Mouse (Mus musculus) heart, embryonic 10.5 days (tissue): ENCODE measurements around the gene Cisd3. TPM values are rescaled to one million over a fixed set of nuclear protein-coding genes. Genes with fewer than 3 reads are reported as not detected.
A peak's percentile ranks its signal among the peaks of the same experiment; 100 is the strongest.

Source experiments
- DNase-seq: peaks from one replicate; pipeline ENCODE4 v3.0.0-alpha.2; 2017; ENCODE audit warnings: low spot score
- H3K27ac ChIP-seq: fragments of 300-500 bp; sonication (generic); 2 replicates; pipeline ENCODE4 v1.5.1; 2016; ENCODE audit warnings: mild to moderate bottlenecking
- H3K27me3 ChIP-seq: fragments of 300-500 bp; sonication (generic); 2 replicates; pipeline ENCODE4 v1.6.1; 2016; ENCODE audit warnings: mild to moderate bottlenecking; ENCODE audit not compliant: poor library complexity, insufficient read depth, severe bottlenecking
- H3K36me3 ChIP-seq: fragments of 300-500 bp; sonication (generic); 2 replicates; pipeline ENCODE4 v1.6.1; 2016; ENCODE audit warnings: mild to moderate bottlenecking, moderate library complexity
- H3K4me1 ChIP-seq: fragments of 300-500 bp; sonication (generic); 2 replicates; pipeline ENCODE4 v1.6.1; 2016; ENCODE audit warnings: mild to moderate bottlenecking
- H3K4me3 ChIP-seq: fragments of 300-500 bp; sonication (generic); 2 replicates; pipeline ENCODE4 v1.5.1; 2016; ENCODE audit warnings: mild to moderate bottlenecking, moderate library complexity
- H3K9me3 ChIP-seq: fragments of 300-500 bp; sonication (generic); 2 replicates; pipeline ENCODE4 v1.6.1; 2016; ENCODE audit warnings: mild to moderate bottlenecking, moderate library complexity
- WGBS: fragments of 180-500 bp; shearing (Covaris S2); methylation state at CpG from one replicate; pipeline ENCODE4 v1.1.7; 2016; 5-methylcytosine and 5-hydroxymethylcytosine counted together
- polyA plus RNA-seq: library from polyadenylated mRNA; unstranded; fragments of >200 nt; fragmentation: Nextera tagmentation; extraction: Ambion mirVana; gene quantifications from 2 replicates; pipeline ENCODE4 v1.2.1, GENCODE M21; 2016

The Cisd3 gene
- polyA plus RNA-seq, 1 experiment from 2014 or later: 49.8 TPM

DNA sequence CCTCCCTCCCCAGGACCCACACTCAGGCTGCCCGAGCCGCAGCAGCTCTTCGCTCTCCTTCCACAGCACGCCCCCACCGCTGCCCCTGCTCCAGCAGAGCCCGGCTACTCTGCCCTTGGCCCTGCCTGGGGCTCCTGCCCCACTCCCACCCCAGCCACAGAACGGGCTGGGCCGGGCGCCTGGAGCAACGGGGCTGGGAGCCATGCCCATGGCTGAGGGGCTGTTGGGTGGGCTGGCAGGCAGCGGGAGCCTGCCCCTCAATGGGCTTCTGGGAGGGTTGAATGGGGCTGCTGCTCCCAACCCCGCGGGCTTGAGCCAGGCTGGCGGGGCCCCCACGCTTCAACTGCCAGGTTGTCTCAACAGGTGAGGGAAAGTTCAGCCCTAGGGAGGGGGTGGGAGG, 7.3 kb upstream of the Cisd3 start:
- no peaks in the 10 kb centered on the region for H3K27me3 ChIP-seq
- H3K27ac ChIP-seq: peak overlapping the region; percentile 22; the same call in 1 of the 2 replicates
- H3K9me3 ChIP-seq: no peaks in the 10 kb centered on the region
- H3K4me3 ChIP-seq: no peak overlapping the region
- 79% methylated on average over 13 of the region's 15 CpGs for WGBS
- peaks cover 90% of the 10 kb centered on the region for H3K36me3 ChIP-seq
- no peak for DNase-seq
- peaks cover 40% of the 10 kb centered on the region for H3K4me1 ChIP-seq

DNA sequence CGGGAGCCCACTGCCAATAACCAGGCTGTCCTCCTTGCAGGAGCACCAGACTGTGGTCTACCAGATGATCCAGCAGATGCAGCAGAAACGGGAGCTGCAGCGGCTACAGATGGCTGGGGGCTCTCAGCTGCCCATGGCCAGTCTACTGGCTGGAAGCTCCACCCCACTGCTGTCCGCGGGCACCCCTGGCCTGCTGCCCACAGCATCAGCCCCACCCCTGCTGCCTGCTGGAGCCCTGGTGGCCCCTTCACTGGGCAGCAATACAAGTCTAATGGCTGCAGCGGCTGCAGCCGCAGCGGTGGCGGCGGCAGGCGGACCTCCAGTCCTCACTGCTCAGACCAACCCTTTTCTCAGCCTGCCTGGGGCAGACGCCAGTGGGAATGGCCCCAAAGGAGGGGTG, 5.2 kb upstream of the Cisd3 start:
- Histone ChIP-seq H3K27ac (no peak overlapping the region; the same call in 1 of the 2 replicates), H3K36me3 (peaks cover 77% of the 10 kb centered on the region), H3K4me1 (peaks cover 61% of the 10 kb centered on the region), H3K27me3 (no peaks in the 10 kb centered on the region), H3K4me3 (no peak overlapping the region), H3K9me3 (no peaks in the 10 kb centered on the region)
- WGBS: 90% methylated on average over 12 of the region's 12 CpGs
- DNase-seq: no peak

DNA sequence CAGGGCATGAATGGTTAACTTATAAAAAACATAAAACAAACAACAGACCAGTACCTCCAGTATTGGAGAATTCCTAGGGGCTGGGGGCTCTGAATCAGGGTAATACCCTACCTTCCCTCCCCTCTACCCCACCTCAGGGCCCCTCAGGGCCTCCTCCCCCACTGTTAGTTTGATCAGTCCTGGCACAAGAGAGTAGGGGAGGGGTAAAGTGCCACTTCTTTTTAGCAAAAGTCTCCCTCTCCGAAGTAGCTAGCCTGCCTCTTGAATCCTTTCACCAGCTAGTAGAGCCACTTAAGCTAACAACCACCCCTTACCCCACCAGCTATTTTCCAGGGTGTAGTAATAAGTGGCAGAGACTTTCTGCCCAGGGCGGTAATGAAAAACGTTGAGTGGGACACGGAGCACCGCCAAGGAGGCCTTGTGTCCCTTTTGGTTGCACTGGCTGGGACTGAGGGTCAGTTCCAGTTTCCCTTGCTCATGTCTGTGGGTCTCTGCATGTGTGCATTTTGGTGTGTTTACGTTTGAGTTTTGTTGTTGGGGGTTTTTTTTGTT, 3.0 kb upstream of the Cisd3 start:
- WGBS: 69% methylated on average over 6 of the region's 6 CpGs
- no peak overlapping the region for H3K4me3 ChIP-seq
- no peak overlapping the region for H3K27ac ChIP-seq
- H3K4me1 ChIP-seq: peaks cover 62% of the 10 kb centered on the region
- peaks cover 57% of the 10 kb centered on the region for H3K36me3 ChIP-seq
- DNase-seq: no peak
- no peaks in the 10 kb centered on the region for H3K9me3 ChIP-seq
- no peaks in the 10 kb centered on the region for H3K27me3 ChIP-seq

DNA sequence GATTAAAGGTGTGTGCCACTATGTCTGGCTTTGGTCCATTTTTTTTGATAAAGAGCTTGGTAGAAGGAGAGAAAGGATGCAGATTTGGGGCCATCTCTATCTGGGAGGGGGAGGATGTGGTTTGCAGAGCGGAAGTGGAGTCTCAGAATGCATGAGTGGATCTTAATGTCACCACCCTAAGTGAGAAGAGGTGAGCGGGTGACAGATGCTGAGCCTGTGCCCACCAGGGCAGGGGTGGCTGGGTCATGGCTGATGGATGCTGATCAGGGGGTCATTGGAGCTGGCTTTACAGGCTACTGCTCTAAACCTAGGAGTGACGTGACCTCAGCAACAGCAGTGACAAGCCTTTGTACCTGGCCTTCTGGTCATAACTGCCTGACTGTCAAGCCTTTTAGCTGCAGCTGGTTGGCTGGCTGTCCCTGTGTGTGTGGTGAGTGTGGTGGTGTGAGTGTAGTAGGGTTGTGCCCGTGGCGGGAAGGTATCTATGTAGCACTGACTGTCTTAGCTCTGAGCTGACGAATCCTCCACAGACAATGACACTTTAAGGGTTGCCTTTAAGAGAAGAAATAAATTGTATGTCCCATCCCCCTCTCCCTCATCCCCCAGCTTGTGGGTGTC, 1.5 kb upstream of the Cisd3 start:
- 82% methylated on average over 6 of the region's 6 CpGs for WGBS
- Histone ChIP-seq H3K27ac (peak overlapping the region; percentile 66; the same call in 1 of the 2 replicates), H3K4me3 (no peak overlapping the region), H3K27me3 (no peaks in the 10 kb centered on the region), H3K4me1 (peaks cover 48% of the 10 kb centered on the region), H3K9me3 (no peaks in the 10 kb centered on the region), H3K36me3 (peaks cover 54% of the 10 kb centered on the region)
- DNase-seq: no peak

DNA sequence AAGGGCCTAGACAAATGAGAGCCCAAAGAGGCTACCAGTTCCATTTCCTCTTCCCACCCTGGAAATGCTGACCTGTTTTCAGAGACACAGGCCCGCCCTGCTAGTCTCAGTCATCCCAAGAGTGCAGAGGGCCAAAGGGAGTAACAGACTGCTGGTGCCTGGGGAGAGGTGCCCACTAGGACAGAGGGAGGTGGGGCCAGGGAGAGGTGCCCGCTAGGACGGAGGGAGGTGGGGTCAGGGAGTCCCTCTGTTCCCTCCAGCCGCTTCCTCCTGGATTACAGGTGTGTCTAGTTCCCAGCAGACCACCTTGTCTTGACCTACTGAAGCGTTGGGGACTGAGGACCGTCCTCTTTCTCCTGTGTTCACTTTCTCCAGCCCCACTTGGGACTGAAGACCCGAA, 860 bp upstream of the Cisd3 start:
- peaks cover 48% of the 10 kb centered on the region for H3K4me1 ChIP-seq
- 41% methylated on average over 7 of the region's 7 CpGs for WGBS
- H3K27ac ChIP-seq: peak overlapping the region; percentile 66
- H3K4me3 ChIP-seq: peak overlapping the region; percentile 59; the same call in 1 of the 2 replicates
- H3K27me3 ChIP-seq: no peaks in the 10 kb centered on the region
- DNase-seq: no peak
- peaks cover 54% of the 10 kb centered on the region for H3K36me3 ChIP-seq
- H3K9me3 ChIP-seq: no peaks in the 10 kb centered on the region

DNA sequence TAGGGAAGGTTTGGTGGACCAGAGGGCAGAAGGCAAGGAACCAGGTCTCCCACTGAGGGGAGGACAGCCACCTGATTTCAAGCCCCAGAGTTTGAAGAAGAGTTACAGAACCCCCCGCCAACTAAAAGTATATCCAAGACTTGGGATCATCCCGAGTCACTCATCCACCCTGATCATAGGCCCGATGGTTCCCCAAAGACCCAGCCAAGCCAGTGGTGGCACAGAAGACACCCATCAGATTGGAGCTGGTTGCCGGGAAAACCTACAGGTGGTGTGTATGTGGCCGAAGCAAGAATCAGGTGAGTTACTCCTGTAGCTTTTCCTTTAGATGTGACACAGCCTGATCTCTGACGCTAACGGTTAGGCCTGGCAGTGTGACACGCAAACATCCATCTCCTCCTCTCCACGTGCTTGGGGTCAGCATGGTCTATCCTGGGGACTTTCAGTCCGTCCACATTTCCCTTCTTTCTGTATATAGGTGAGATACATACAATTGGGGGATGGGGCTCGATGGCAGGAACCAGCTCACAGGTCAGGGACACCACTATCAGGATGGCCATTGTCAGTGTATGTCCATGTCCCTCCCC, 789 bp downstream of the Cisd3 start:
- WGBS: 66% methylated on average over 11 of the region's 11 CpGs
- DNase-seq: no peak
- peaks cover 43% of the 10 kb centered on the region for H3K4me1 ChIP-seq
- no peaks in the 10 kb centered on the region for H3K27me3 ChIP-seq
- H3K4me3 ChIP-seq: peak overlapping the region; percentile 59
- no peaks in the 10 kb centered on the region for H3K9me3 ChIP-seq
- H3K36me3 ChIP-seq: peaks cover 56% of the 10 kb centered on the region
- H3K27ac ChIP-seq: peak overlapping the region; percentile 78

DNA sequence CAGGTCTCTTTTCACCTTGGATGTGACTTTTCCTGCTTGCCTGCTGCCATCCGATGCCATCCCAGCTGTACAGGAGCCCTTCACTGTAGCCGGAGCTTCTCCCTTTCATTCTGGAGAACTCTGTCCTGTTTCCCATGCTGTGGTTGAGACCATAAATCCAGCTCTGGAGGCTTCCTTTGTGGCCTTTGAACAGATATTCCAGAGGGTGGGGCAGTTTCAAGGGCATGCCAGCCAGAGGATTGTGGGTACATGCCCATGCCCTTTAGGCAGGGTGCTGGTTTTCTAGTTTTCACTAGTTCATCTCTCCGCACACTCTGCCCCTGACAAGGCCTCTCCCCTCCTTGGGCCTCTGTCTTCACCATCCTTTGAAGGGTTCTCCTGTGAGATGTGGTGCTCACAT, 1.4 kb downstream of the Cisd3 start:
- WGBS: 89% methylated on average over 3 of the region's 3 CpGs
- no peak for DNase-seq
- Histone ChIP-seq H3K9me3 (no peaks in the 10 kb centered on the region), H3K27me3 (no peaks in the 10 kb centered on the region), H3K27ac (no peak overlapping the region), H3K4me1 (peaks cover 40% of the 10 kb centered on the region), H3K36me3 (peaks cover 56% of the 10 kb centered on the region), H3K4me3 (peak overlapping the region; percentile 59; the same call in 1 of the 2 replicates)

DNA sequence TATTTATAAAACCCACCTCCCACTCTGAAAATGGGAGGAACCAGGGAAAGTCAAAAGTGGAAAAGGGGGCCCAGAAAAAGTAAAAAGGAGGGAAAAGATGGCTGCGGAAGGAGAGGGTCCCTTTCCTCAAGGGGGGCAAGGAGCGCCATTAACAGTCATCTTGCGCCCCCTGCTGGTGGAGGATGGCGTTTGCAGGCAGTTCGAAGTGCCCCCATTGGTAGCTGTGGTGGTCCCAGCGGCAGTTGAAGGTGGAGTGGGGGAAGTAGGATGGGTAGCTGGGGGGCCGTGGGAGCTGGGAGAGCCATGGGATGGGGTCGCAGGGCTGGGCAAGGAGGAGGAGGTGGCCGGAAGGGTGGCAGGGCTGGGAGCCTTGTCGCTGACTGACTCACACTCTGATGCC, 4.2 kb downstream of the Cisd3 start:
- Histone ChIP-seq H3K36me3 (peaks cover 55% of the 10 kb centered on the region), H3K27ac (no peak overlapping the region), H3K9me3 (no peaks in the 10 kb centered on the region), H3K4me1 (peaks cover 31% of the 10 kb centered on the region), H3K4me3 (no peak overlapping the region), H3K27me3 (no peaks in the 10 kb centered on the region)
- 33% methylated on average over 10 of the region's 10 CpGs for WGBS
- no peak for DNase-seq

DNA sequence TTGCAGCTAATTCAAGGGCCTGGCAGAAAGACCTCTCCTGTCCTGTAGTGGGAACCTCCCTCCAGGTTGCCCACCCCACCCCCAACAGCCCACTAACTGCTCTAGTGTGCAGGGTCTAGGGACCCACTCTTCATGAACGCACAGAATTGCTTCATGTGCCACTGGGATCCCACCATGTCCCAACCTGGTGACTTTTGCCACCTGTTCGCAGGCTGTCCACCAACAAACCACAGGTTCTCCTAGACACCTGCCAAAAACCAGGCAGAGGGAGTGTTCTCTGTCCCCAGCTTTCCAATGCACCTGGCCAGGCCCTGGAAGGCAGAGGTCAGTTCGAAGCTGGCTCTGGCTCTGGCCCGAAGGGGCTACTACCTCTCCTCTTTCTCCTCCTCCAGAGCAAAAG, 8.8 kb downstream of the Cisd3 start:
- Histone ChIP-seq H3K9me3 (no peaks in the 10 kb centered on the region), H3K4me3 (no peak overlapping the region), H3K36me3 (peaks cover 46% of the 10 kb centered on the region)

DNA sequence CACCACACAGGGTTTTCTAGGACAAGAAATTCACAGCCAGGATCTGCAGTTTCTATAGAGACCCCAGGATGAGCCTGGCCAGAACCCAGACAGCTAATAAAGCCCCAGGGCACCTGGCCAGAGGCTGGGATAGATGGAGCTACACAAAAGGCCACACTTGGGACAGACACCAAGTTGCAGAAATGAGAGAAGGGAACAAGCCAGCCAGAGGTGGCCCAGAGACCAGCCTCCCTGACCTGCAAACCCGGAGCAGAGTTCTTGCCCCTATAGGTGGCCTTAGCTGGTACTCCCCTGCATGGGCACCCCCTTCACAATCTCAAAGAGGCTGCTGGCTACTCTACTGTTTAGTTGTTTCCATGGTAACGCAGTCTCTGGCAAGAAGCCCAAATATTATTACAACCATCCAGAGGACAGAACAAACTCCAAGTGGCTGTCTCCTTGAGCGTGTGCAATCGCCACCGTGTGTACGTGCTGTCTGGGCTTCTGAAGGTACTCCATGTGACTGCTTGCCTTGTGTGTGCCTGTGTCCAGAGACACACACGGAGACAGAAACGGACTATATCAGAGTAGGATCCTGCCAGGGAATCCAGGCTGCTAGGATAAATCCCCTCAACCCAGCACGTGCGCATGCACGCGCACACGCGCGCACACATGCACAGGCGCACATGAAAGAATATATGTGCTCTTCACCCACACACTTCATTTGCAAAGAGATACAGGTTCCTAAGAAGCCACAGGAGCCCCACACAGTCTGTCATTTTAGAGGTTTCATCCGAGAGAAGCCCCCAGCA, 9.5 kb downstream of the Cisd3 start:
- WGBS: 75% methylated on average over 17 of the region's 17 CpGs
- Histone ChIP-seq H3K27ac (no peak overlapping the region), H3K4me3 (0 out of 2 replicates have a peak overlapping the region, but pooled peaks have one; percentile 3), H3K27me3 (no peaks in the 10 kb centered on the region), H3K36me3 (peaks cover 41% of the 10 kb centered on the region), H3K9me3 (no peaks in the 10 kb centered on the region), H3K4me1 (peaks cover 43% of the 10 kb centered on the region)
- DNase-seq: no peak

More for the DNA sequence above, 8.8 kb downstream of the Cisd3 start:
- H3K4me1 ChIP-seq: peaks cover 46% of the 10 kb centered on the region
- 93% methylated on average over 4 of the region's 4 CpGs for WGBS
- H3K27ac ChIP-seq: no peak overlapping the region
- no peaks in the 10 kb centered on the region for H3K27me3 ChIP-seq
- DNase-seq: no peak

DNA sequence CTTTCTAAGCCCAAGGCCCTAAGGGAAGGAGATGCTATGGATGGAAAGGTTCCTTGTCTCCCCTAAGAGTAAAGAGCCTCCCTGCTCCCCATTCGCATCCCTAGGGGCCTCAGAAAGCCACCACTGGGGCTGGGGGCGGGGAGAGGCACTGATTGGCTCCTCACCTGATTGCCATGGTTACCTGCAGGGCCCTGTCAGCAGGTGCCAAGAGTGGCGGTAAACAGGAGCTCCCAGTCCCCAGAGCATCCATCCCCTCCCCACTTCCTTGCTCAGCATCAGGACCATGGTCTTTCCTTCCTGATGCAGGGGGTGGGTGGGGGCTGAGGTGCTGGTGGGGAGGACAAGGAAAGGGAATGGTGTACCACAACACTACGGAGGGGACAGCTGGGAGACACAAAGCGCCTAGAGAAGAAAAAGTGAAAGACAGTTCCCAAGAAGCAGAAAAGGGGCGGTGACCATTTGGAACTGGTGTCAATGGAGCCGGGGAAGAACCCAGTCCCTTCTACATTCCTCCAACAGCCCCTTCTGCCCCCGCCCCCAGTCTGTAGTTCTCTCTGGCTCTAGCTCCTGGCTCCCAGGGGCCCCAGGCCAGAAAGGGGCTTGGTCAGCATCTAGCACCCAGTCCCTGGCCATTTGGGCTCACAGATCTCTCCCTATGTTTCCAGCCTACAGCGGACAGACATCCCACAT, 10.2 kb downstream of the Cisd3 start:
- 52% methylated on average over 9 of the region's 9 CpGs for WGBS
- Histone ChIP-seq H3K27me3 (no peaks in the 10 kb centered on the region), H3K4me1 (peaks cover 49% of the 10 kb centered on the region), H3K4me3 (0 out of 2 replicates have a peak overlapping the region, but pooled peaks have one; percentile 3), H3K9me3 (no peaks in the 10 kb centered on the region), H3K36me3 (peaks cover 34% of the 10 kb centered on the region), H3K27ac (no peak overlapping the region; the same call in 1 of the 2 replicates)
- no peak for DNase-seq

DNA sequence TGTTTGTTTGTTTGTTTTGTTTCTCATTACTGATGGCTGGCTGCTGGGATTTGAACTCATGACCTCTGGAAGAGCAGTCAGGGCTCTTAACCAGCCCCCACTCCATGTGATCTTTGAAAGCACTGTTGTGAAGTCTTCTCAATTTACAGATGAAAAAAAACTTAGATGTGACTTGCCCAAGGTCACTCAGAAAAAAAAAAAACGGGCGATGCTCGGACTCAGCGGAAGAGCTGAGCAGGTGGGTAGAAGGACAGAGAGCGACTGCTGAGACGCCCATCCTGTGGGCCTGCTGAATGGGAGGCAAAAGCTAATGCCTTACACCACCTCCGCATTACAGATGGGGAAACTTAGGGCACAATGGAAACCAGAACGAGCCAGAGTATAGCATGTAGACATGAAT, 11.0 kb downstream of the Cisd3 start:
- no peak for DNase-seq
- H3K27ac ChIP-seq: no peak overlapping the region
- peaks cover 26% of the 10 kb centered on the region for H3K36me3 ChIP-seq
- WGBS: 82% methylated on average over 8 of the region's 8 CpGs
- H3K9me3 ChIP-seq: no peaks in the 10 kb centered on the region
- H3K4me3 ChIP-seq: no peak overlapping the region
- H3K4me1 ChIP-seq: peaks cover 57% of the 10 kb centered on the region
- no peaks in the 10 kb centered on the region for H3K27me3 ChIP-seq
